Mouse (Mus musculus): ENCODE measurements around the gene Commd6. TPM values are rescaled to one million over a fixed set of nuclear protein-coding genes. Genes with fewer than 3 reads are reported as not detected.

Commd6 gene
- total RNA-seq, 2 experiments from 2014 or later = 9.5 to 14.2 TPM

Other genes with a start within 250 kb of the Commd6 start
- gene Tbc1d4, start 31.5 kb downstream of the Commd6 start, total RNA-seq (2021) = 10 to 100 TPM; 19.0 to 31.3 TPM
- gene Uchl3, start 13.3 kb upstream of the Commd6 start, total RNA-seq (2021) = 10 to 100 TPM; 25.2 to 28.1 TPM
- gene Gm9922, start 89.1 kb upstream of the Commd6 start, total RNA-seq (2021) = not detected
- gene Lmo7, start 89.3 kb upstream of the Commd6 start, total RNA-seq (2021) = 10 to 100 TPM; 50.4 to 65.3 TPM

Data from gastrocnemius, postnatal 36 days (tissue).